Mouse (Mus musculus) midbrain, embryonic 12.5 days (tissue): ENCODE data around the gene Hoxc6. TPM values are rescaled to one million over a fixed set of nuclear protein-coding genes. Genes with fewer than 3 reads are reported as not detected.

ENCODE experiments used
- ATAC-seq: fragments of 200-750 bp; cut with Nextera tagmentation; 2 replicates; pipeline ENCODE4 v1.8.0; 2017; ENCODE audit warnings: low read depth, moderate TSS enrichment, moderate library complexity; ENCODE audit not compliant: low FRiP score
- H3K27ac ChIP-seq: fragments of 300-500 bp; sonication (generic); replicated peaks from 2 replicates; pipeline ENCODE4 v1.5.1; 2016; ENCODE audit warnings: mild to moderate bottlenecking
- H3K27me3 ChIP-seq: fragments of 300-500 bp; sonication (generic); 2 replicates; pipeline ENCODE4 v1.6.1; 2016; ENCODE audit warnings: mild to moderate bottlenecking
- H3K36me3 ChIP-seq: fragments of 300-500 bp; sonication (generic); 2 replicates; pipeline ENCODE4 v1.6.1; 2016
- H3K4me1 ChIP-seq: fragments of 300-500 bp; sonication (generic); 2 replicates; pipeline ENCODE4 v1.6.1; 2016
- H3K4me2 ChIP-seq: fragments of 300-500 bp; sonication (generic); replicated peaks from 2 replicates; pipeline ENCODE4 v1.6.1; 2016; ENCODE audit warnings: mild to moderate bottlenecking, moderate library complexity
- H3K4me3 ChIP-seq: fragments of 300-500 bp; sonication (generic); 2 replicates; pipeline ENCODE4 v1.5.1; 2016; ENCODE audit warnings: mild to moderate bottlenecking
- H3K9ac ChIP-seq: fragments of 300-500 bp; sonication (generic); replicated peaks from 2 replicates; pipeline ENCODE4 v1.6.1; 2016; ENCODE audit warnings: mild to moderate bottlenecking, moderate library complexity
- H3K9me3 ChIP-seq: fragments of 300-500 bp; sonication (generic); 2 replicates; pipeline ENCODE4 v1.6.1; 2016; ENCODE audit warnings: mild to moderate bottlenecking
- WGBS: fragments of 180-500 bp; shearing (Covaris S2); methylation state at CpG from one replicate; pipeline ENCODE4 v1.1.7; 2016; 5-methylcytosine and 5-hydroxymethylcytosine counted together
- polyA plus RNA-seq: library from polyadenylated mRNA; unstranded; fragments of >200 nt; fragmentation: Nextera tagmentation; extraction: Ambion mirVana; gene quantifications from 2 replicates; pipeline ENCODE4 v1.2.1, GENCODE M21; 2016

Gene Hoxc6
- polyA plus RNA-seq, 1 experiment from 2014 or later, result not detected

DNA sequence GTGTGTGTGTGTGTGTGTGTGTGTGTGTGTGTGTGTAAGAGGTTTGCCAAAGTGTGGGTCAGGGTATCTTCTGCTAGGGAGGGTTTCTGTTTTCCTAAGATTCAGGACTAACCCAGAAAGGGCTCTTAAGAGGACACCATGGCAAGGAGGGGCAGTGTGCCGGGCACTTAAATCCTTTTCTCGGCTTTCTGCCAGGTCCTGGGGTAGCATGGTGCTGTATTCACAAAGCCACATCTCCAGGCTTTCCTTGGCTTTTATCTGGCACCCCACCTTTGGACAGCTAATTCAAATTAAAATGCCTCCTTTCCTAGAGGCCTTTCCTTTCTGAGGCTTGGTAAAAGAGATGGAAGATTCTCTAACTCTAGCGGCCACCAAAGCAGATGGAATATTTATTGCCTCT is 41.6 kb downstream of the Hoxc6 start:
- Histone ChIP-seq H3K4me3 (no peak overlapping the region), H3K27ac (no peak overlapping the region), H3K4me2 (no peak overlapping the region), H3K9ac (no peak overlapping the region), H3K36me3 (no peaks in the 10 kb centered on the region), H3K9me3 (no peaks in the 10 kb centered on the region), H3K4me1 (no peaks in the 10 kb centered on the region), H3K27me3 (peaks cover 100% of the 10 kb centered on the region)
- no peak for ATAC-seq
- 7% methylated on average over 3 of the region's 3 CpGs for WGBS

- Histone ChIP-seq H3K27ac (no peak overlapping the region), H3K4me1 (no peaks in the 10 kb centered on the region), H3K27me3 (peaks cover 96% of the 10 kb centered on the region), H3K36me3 (no peaks in the 10 kb centered on the region), H3K4me3 (no peak overlapping the region), H3K9me3 (no peaks in the 10 kb centered on the region), H3K9ac (no peak overlapping the region), H3K4me2 (no peak overlapping the region)
- no peak for ATAC-seq
- 1% methylated on average over 12 of the region's 12 CpGs for WGBS
Observed at GRCm38 (mm10) chr15:103040601-103041000, 42.5 kb downstream of the Hoxc6 start.

DNA sequence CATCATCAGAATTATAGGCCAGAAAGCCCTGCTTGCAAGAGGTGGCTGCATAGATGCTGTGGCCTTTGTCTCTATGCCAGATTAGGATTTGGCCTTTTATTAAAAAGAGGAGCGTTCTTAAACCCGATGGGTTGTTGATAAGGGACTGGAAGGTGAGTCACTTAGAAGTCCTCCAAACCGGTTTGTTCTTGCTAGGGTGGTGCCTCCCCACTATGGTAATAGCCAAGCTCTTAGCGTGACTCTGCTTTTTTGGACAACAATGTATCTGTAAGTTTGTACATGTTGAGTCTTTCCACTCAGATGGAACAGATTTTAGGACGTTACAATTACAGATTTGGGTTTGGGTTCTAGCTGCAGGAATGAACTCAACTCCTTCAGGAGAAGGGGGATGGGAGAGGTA is 43.6 kb downstream of the Hoxc6 start:
- no peak for ATAC-seq
- Histone ChIP-seq H3K27me3 (peaks cover 92% of the 10 kb centered on the region), H3K36me3 (no peaks in the 10 kb centered on the region), H3K9me3 (no peaks in the 10 kb centered on the region), H3K4me1 (no peaks in the 10 kb centered on the region), H3K9ac (no peak overlapping the region), H3K4me3 (no peak overlapping the region), H3K27ac (no peak overlapping the region), H3K4me2 (no peak overlapping the region)
- WGBS, result 9% methylated on average over 5 of the region's 5 CpGs

DNA sequence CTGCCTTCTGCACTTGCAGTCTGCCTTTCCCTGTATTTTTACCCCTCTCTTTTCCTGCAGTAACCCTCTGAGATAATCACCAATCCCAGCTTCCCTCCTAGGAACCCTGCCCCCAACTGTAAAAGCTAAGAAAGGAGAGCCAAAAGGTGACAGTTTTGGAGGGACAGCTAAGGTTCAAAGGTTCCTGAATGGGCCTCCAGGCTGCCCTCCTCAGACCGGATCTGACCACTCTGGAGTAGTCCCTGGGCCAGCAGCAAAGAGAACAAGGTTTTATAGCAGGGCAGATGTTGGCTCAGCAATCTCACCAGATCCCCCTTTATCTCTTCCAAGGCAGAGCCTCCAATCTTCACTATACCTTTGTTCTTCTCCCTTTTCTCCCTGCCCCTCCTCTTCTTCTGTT is 44.2 kb downstream of the Hoxc6 start:
- H3K4me3 ChIP-seq, result no peak overlapping the region
- no peaks in the 10 kb centered on the region for H3K4me1 ChIP-seq
- H3K4me2 ChIP-seq, result no peak overlapping the region
- no peak overlapping the region for H3K9ac ChIP-seq
- ATAC-seq, result no peak
- H3K36me3 ChIP-seq, result no peaks in the 10 kb centered on the region
- no peaks in the 10 kb centered on the region for H3K9me3 ChIP-seq
- H3K27ac ChIP-seq, result no peak overlapping the region
- WGBS, result 0% methylated on average over 1 of the region's 1 CpGs
- H3K27me3 ChIP-seq, result peaks cover 90% of the 10 kb centered on the region

DNA sequence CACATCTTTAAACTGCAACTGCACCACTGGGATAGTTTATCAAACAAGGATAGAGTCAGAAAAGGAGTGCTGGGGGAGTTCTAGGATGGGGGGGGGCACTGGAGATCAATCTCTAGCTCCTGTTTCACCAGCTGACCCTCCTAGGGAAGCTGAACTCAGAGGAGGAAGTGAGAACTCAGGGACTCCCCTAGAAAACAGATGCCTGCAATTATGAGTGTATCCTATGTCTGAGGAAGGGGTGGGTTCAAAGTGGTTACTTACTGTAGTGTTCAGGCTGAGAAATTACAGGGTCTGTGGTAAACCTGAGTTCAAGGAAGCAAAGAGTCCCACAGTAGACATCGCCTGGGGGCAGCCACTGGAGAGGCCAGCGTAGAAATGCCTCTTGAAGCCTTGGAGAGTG is 53.6 kb downstream of the Hoxc6 start:
- Histone ChIP-seq H3K27me3 (peaks cover 91% of the 10 kb centered on the region), H3K9ac (no peak overlapping the region), H3K4me3 (no peak overlapping the region), H3K4me2 (no peak overlapping the region), H3K4me1 (no peaks in the 10 kb centered on the region), H3K9me3 (no peaks in the 10 kb centered on the region), H3K27ac (no peak overlapping the region), H3K36me3 (no peaks in the 10 kb centered on the region)
- 71% methylated on average over 2 of the region's 2 CpGs for WGBS
- ATAC-seq, result no peak

DNA sequence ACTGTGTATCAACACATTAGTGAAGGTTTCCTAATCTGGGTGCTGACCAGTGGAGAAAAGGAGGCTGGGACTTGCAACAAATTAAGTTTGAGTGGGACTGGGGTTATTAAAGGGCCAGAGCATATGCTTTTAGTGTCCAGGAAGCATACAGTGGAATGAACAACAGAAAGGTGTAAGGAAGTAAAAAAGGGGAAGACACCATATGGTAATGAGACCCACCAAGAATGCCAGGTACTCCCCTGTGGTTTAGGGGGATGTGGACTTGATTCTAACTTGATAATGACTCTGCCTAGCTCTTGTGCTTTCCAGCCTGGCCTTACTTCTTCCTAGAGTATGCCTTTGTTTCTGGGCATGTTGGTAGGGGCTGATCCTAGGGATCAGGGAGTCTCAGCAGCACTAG is 55.2 kb downstream of the Hoxc6 start:
- H3K9ac ChIP-seq, result no peak overlapping the region
- H3K4me2 ChIP-seq, result no peak overlapping the region
- no peak for ATAC-seq
- H3K36me3 ChIP-seq, result no peaks in the 10 kb centered on the region
- no peaks in the 10 kb centered on the region for H3K4me1 ChIP-seq
- H3K4me3 ChIP-seq, result no peak overlapping the region
- H3K27ac ChIP-seq, result no peak overlapping the region
- H3K9me3 ChIP-seq, result no peaks in the 10 kb centered on the region
- H3K27me3 ChIP-seq, result peaks cover 91% of the 10 kb centered on the region

GRCm38 (mm10) chr15:103056396-103056795 is 58.3 kb downstream of the Hoxc6 start:
- 39% methylated on average over 2 of the region's 2 CpGs for WGBS
- Histone ChIP-seq H3K9ac (no peak overlapping the region), H3K27me3 (peaks cover 91% of the 10 kb centered on the region), H3K36me3 (no peaks in the 10 kb centered on the region), H3K4me2 (no peak overlapping the region), H3K4me3 (no peak overlapping the region), H3K27ac (no peak overlapping the region), H3K9me3 (no peaks in the 10 kb centered on the region), H3K4me1 (no peaks in the 10 kb centered on the region)
- no peak for ATAC-seq

- no peak for ATAC-seq
- Histone ChIP-seq H3K9me3 (no peaks in the 10 kb centered on the region), H3K36me3 (no peaks in the 10 kb centered on the region), H3K4me3 (no peak overlapping the region), H3K4me2 (no peak overlapping the region), H3K4me1 (no peaks in the 10 kb centered on the region), H3K9ac (no peak overlapping the region), H3K27ac (no peak overlapping the region), H3K27me3 (peaks cover 96% of the 10 kb centered on the region)
- WGBS, result 1% methylated on average over 12 of the region's 12 CpGs
Observed at GRCm38 (mm10) chr15:103058715-103059114, 60.7 kb downstream of the Hoxc6 start.

- no peaks in the 10 kb centered on the region for H3K36me3 ChIP-seq
- WGBS, result under 1% methylated on average over 21 of the region's 21 CpGs
- no peak overlapping the region for H3K4me3 ChIP-seq
- no peaks in the 10 kb centered on the region for H3K4me1 ChIP-seq
- no peak for ATAC-seq
- no peaks in the 10 kb centered on the region for H3K9me3 ChIP-seq
- no peak overlapping the region for H3K4me2 ChIP-seq
- no peak overlapping the region for H3K27ac ChIP-seq
- H3K9ac ChIP-seq, result no peak overlapping the region
- peaks cover 96% of the 10 kb centered on the region for H3K27me3 ChIP-seq
Observed at GRCm38 (mm10) chr15:103059393-103059992, 61.4 kb downstream of the Hoxc6 start.

DNA sequence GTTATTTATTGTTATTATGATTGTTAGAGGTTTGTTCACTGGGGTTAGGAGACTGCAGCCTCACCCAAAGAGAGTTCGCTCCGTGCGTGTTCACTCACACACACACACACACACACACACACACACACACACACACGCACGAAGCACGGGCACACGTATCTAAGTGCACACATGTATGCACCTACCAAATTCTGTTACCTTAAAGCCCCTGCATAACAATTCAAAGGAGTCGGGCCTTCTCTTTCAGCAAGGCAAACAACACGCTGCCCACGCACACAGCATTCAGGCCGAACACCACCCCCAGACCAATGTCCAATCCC is 61.9 kb downstream of the Hoxc6 start:
- Histone ChIP-seq H3K27me3 (peaks cover 96% of the 10 kb centered on the region), H3K4me2 (no peak overlapping the region), H3K27ac (no peak overlapping the region), H3K9ac (no peak overlapping the region), H3K36me3 (no peaks in the 10 kb centered on the region), H3K4me3 (no peak overlapping the region), H3K4me1 (no peaks in the 10 kb centered on the region), H3K9me3 (no peaks in the 10 kb centered on the region)
- 2% methylated on average over 11 of the region's 11 CpGs for WGBS
- no peak for ATAC-seq

- H3K4me2 ChIP-seq, result no peak overlapping the region
- no peak overlapping the region for H3K4me3 ChIP-seq
- H3K27ac ChIP-seq, result no peak overlapping the region
- no peak overlapping the region for H3K9ac ChIP-seq
- H3K27me3 ChIP-seq, result peaks cover 96% of the 10 kb centered on the region
- ATAC-seq, result no peak
- H3K36me3 ChIP-seq, result no peaks in the 10 kb centered on the region
- WGBS, result under 1% methylated on average over 36 of the region's 36 CpGs
- H3K9me3 ChIP-seq, result no peaks in the 10 kb centered on the region
- no peaks in the 10 kb centered on the region for H3K4me1 ChIP-seq
Observed at GRCm38 (mm10) chr15:103060341-103061130, 62.5 kb downstream of the Hoxc6 start.

DNA sequence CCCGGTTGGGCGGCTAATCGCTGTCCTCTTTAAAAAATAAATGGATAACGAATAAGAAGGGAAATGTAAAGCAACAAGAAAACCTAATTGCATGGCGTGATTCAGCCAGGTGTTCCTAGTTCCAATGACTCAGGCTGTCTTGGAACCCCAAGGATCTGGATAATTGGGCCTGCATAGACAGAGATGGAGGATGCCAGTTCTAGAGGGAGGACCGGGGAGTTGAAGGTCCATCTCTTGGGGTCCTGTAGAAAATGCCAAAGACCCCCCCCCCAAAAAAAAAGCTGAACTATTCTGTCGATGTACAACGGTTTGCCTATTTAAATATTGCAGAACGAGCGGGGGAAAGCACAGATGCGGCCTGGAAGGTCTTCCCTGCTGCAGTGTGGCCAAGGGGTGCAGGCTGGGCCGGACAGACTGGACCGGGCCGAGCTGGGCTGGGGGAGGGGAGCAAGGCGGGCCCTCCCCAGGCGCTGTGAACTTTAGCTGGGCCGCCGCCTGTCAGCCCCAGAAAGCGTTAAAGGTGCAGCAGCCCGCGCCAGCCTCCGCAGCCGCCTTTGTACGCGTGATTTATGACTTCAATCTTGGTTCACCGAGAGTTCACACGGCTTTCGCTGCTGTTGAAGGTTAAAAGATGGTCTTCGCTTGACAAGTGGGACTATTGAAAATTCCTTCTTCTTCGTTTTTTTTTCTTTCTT is 63.2 kb downstream of the Hoxc6 start:
- Histone ChIP-seq H3K9ac (no peak overlapping the region), H3K4me3 (no peak overlapping the region), H3K27ac (no peak overlapping the region), H3K4me1 (no peaks in the 10 kb centered on the region), H3K4me2 (no peak overlapping the region), H3K36me3 (no peaks in the 10 kb centered on the region), H3K27me3 (peaks cover 96% of the 10 kb centered on the region), H3K9me3 (no peaks in the 10 kb centered on the region)
- no peak for ATAC-seq
- WGBS, result 2% methylated on average over 30 of the region's 30 CpGs
